Mouse (Mus musculus) neural tube, embryonic 14.5 days (tissue): ENCODE data around the gene Gse1. TPM values are rescaled to one million over a fixed set of nuclear protein-coding genes. Genes with fewer than 3 reads are reported as not detected.
"Not testable (repeated sequence)": the region's sequence is repeated elsewhere in the genome, so short reads cannot be mapped to it uniquely, and the experiment has no call there.

Experiments used
- ATAC-seq: fragments of 200-750 bp; cut with Nextera tagmentation; 2 replicates; pipeline ENCODE4 v1.8.0; 2017; ENCODE audit warnings: low read depth, mild to moderate bottlenecking, moderate TSS enrichment, moderate library complexity
- H3K27ac ChIP-seq: fragments of 300-500 bp; sonication (generic); 2 replicates; pipeline ENCODE4 v1.5.1; 2014; ENCODE audit warnings: low read depth, mild to moderate bottlenecking, control low read depth, low read length, moderate library complexity, mixed read lengths
- H3K27me3 ChIP-seq: fragments of 300-500 bp; sonication (generic); 2 replicates; pipeline ENCODE4 v1.6.1; 2014; ENCODE audit warnings: low read length; ENCODE audit not compliant: control insufficient read depth, insufficient read depth
- H3K36me3 ChIP-seq: fragments of 300-500 bp; sonication (generic); 2 replicates; pipeline ENCODE4 v1.6.1; 2014; ENCODE audit warnings: low read length, mixed read lengths; ENCODE audit not compliant: control insufficient read depth, insufficient read depth
- H3K4me1 ChIP-seq: fragments of 300-500 bp; sonication (generic); 2 replicates; pipeline ENCODE4 v1.6.1; 2014; ENCODE audit warnings: low read length; ENCODE audit not compliant: control insufficient read depth, insufficient read depth
- H3K4me2 ChIP-seq: fragments of 300-500 bp; sonication (generic); 2 replicates; pipeline ENCODE4 v1.6.1; 2014; ENCODE audit warnings: mild to moderate bottlenecking, low read depth, low read length, control low read depth
- H3K4me3 ChIP-seq: fragments of 300-500 bp; sonication (generic); 2 replicates; pipeline ENCODE4 v1.5.1; 2014; ENCODE audit warnings: low read depth, low read length, control low read depth, mixed read lengths
- H3K9ac ChIP-seq: fragments of 300-500 bp; sonication (generic); replicated peaks from 2 replicates; pipeline ENCODE4 v1.6.1; 2014; ENCODE audit warnings: low read depth, mild to moderate bottlenecking, control low read depth, low read length, mixed read lengths
- H3K9me3 ChIP-seq: fragments of 300-500 bp; sonication (generic); 2 replicates; pipeline ENCODE4 v1.6.1; 2016; ENCODE audit warnings: low read length; ENCODE audit not compliant: control insufficient read depth
- WGBS: fragments of 180-500 bp; shearing (Covaris S2); extraction: QIAGEN DNeasy Blood & Tissue Kit; methylation state at CpG from one replicate; pipeline ENCODE4 v1.1.7; 2014; 5-methylcytosine and 5-hydroxymethylcytosine counted together
- polyA plus RNA-seq: library from polyadenylated mRNA; unstranded; fragments of >200 nt; fragmentation: Nextera tagmentation; extraction: Ambion mirVana; gene quantifications from 2 replicates; pipeline ENCODE4 v1.2.1, GENCODE M21; 2014

The Gse1 gene
- polyA plus RNA-seq, 1 experiment from 2014 or later: 23.3 TPM

GRCm38 (mm10) chr8:120327131-120327554, 98.9 kb downstream of the Gse1 start:
- no peak overlapping the region for H3K27ac ChIP-seq
- H3K36me3 ChIP-seq: no peaks in the 10 kb centered on the region
- no peak overlapping the region for H3K9ac ChIP-seq
- no peak for ATAC-seq
- WGBS: 71% methylated on average over 3 of the region's 3 CpGs
- H3K4me2 ChIP-seq: no peak overlapping the region
- H3K4me1 ChIP-seq: peaks cover 22% of the 10 kb centered on the region
- no peaks in the 10 kb centered on the region for H3K9me3 ChIP-seq
- H3K27me3 ChIP-seq: no peaks in the 10 kb centered on the region
- H3K4me3 ChIP-seq: no peak overlapping the region

DNA sequence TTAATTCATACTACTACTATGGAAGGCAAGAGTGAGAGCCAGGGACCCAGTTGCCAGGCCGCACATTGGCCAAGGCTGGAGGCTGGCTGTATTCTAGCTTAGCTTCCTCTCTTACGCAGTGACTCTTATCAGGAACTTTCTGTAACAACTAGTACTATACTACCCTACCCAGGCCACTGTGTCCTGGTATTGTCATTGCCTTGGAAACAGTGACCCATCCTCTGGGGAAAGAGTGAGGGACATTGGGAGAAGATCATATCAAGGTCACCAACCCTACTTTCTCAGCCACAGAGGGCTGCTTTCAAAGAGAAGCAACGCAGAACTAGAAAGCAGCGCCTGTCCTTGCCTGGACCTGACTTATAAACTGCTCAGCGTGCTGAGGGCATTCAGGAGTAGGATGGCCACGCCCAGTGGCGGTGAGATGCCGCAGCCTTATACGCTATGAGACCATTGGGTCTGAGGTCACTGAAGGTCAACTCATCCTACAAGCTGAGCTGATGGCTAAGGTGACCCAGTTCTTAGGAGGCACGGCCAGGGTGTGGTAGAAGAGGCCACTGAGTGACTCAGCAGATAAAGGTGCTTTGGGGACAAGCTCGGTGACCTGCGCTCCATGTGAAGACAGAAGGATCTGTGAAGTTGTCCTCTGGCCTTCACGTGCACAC, 100.2 kb downstream of the Gse1 start:
- no peaks in the 10 kb centered on the region for H3K36me3 ChIP-seq
- H3K27me3 ChIP-seq: no peaks in the 10 kb centered on the region
- no peak overlapping the region for H3K4me3 ChIP-seq
- H3K27ac ChIP-seq: no peak overlapping the region
- no peak overlapping the region for H3K4me2 ChIP-seq
- no peaks in the 10 kb centered on the region for H3K9me3 ChIP-seq
- no peak for ATAC-seq
- peaks cover 11% of the 10 kb centered on the region for H3K4me1 ChIP-seq
- H3K9ac ChIP-seq: no peak overlapping the region
- WGBS: 86% methylated on average over 13 of the region's 13 CpGs

DNA sequence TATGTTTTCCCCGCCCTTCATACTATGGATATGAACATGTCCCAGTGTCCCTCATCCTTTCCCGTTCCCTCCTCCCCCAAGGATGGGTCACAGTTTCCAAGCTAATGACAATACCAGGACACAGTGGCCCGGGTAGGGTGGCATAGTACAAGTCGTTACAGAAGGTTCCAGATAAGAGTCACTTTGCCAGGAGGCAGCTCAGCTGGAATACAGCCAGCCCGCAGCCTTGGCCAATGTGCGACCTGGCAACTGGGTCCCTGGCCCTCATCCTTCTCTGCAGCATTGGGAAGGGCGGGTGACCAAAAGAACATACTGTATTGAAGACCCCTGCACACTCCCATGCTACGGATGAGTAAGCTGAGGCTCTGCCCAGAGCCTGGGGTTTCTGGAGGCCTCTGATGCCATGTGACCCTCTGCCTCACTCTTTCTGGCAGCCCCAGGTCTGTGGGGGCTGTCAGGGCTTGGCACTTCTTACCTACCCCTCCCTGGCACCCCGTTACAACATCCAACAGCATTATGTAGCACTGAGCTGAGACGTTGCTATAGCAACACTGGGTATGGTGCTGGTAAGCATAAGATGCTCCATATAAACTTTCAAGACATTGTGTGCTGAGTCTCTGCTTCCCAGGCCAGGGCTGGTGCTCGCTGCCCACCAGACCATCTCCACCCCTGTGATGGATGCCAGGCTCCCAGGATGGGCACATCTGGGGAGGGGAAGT, 100.9 kb downstream of the Gse1 start:
- Histone ChIP-seq H3K27ac (no peak overlapping the region), H3K4me2 (no peak overlapping the region), H3K27me3 (no peaks in the 10 kb centered on the region), H3K9me3 (no peaks in the 10 kb centered on the region), H3K4me1 (peaks cover 11% of the 10 kb centered on the region), H3K36me3 (no peaks in the 10 kb centered on the region), H3K4me3 (no peak overlapping the region), H3K9ac (no peak overlapping the region)
- 78% methylated on average over 11 of the region's 11 CpGs for WGBS
- peak; percentile 42; the same call in 1 of the 2 replicates for ATAC-seq

GRCm38 (mm10) chr8:120331027-120331426, 102.8 kb downstream of the Gse1 start:
- peaks cover 24% of the 10 kb centered on the region for H3K4me1 ChIP-seq
- no peaks in the 10 kb centered on the region for H3K9me3 ChIP-seq
- no peak for ATAC-seq
- H3K4me3 ChIP-seq: no peak overlapping the region
- no peaks in the 10 kb centered on the region for H3K27me3 ChIP-seq
- H3K4me2 ChIP-seq: no peak overlapping the region
- H3K36me3 ChIP-seq: no peaks in the 10 kb centered on the region
- H3K9ac ChIP-seq: no peak overlapping the region
- WGBS: 85% methylated on average over 7 of the region's 7 CpGs
- no peak overlapping the region for H3K27ac ChIP-seq

GRCm38 (mm10) chr8:120332379-120333229, 104.3 kb downstream of the Gse1 start:
- H3K4me2 ChIP-seq: no peak overlapping the region
- no peak for ATAC-seq
- H3K27me3 ChIP-seq: no peaks in the 10 kb centered on the region
- H3K9ac ChIP-seq: no peak overlapping the region
- no peak overlapping the region for H3K4me3 ChIP-seq
- H3K27ac ChIP-seq: no peak overlapping the region
- H3K36me3 ChIP-seq: no peaks in the 10 kb centered on the region
- no peaks in the 10 kb centered on the region for H3K9me3 ChIP-seq
- WGBS: 68% methylated on average over 16 of the region's 16 CpGs
- H3K4me1 ChIP-seq: peaks cover 27% of the 10 kb centered on the region

DNA sequence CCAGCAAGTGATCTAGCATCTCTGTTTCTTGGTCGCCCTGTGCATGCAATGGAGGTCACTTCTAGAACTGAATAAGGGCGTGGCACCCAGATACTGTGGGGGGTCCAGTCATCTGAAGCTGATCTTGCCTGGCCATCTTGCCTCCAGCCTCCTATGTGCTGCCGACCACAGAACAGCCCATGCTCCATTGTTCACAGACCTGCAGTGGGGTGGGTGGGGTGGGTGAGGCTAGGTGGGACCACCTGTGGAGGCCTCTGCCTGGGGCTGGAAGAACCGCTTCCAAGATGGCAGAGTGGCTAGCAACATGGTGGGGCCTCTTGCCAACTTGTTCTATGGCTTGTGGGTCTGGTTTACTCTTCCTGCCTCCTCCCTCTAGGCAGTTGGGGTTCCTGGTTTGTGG, 105.4 kb downstream of the Gse1 start:
- no peak overlapping the region for H3K9ac ChIP-seq
- H3K27ac ChIP-seq: no peak overlapping the region
- no peaks in the 10 kb centered on the region for H3K27me3 ChIP-seq
- ATAC-seq: no peak
- H3K4me2 ChIP-seq: no peak overlapping the region
- H3K4me1 ChIP-seq: peaks cover 27% of the 10 kb centered on the region
- no peak overlapping the region for H3K4me3 ChIP-seq
- H3K9me3 ChIP-seq: no peaks in the 10 kb centered on the region
- WGBS: 89% methylated on average over 4 of the region's 4 CpGs
- no peaks in the 10 kb centered on the region for H3K36me3 ChIP-seq

GRCm38 (mm10) chr8:120334261-120334660, 106.0 kb downstream of the Gse1 start:
- H3K4me2 ChIP-seq, H3K9ac ChIP-seq, H3K4me3 ChIP-seq, H3K9me3 ChIP-seq, ATAC-seq, H3K36me3 ChIP-seq, H3K27me3 ChIP-seq: not testable (repeated sequence)
- WGBS: 69% methylated on average over 3 of the region's 3 CpGs
- peaks cover 25% of the 10 kb centered on the region for H3K4me1 ChIP-seq
- H3K27ac ChIP-seq: peak overlapping the region; percentile 84

- WGBS: 2% methylated on average over 4 of the region's 5 CpGs
- peak; percentile 47; the same call in 1 of the 2 replicates for ATAC-seq
- H3K9me3 ChIP-seq: no peaks in the 10 kb centered on the region
- H3K36me3 ChIP-seq: no peaks in the 10 kb centered on the region
- H3K4me1 ChIP-seq: peaks cover 23% of the 10 kb centered on the region
- H3K4me2 ChIP-seq: no peak overlapping the region
- H3K27ac ChIP-seq: peak overlapping the region; percentile 84
- H3K9ac ChIP-seq: no peak overlapping the region
- no peaks in the 10 kb centered on the region for H3K27me3 ChIP-seq
- H3K4me3 ChIP-seq: no peak overlapping the region
Measured at GRCm38 (mm10) chr8:120334878-120335261, 106.6 kb downstream of the Gse1 start.
